Mouse (Mus musculus) monocyte, adult 5-6 weeks (primary cell): ENCODE data around the gene RPS10-NUDT3. TPM values are rescaled to one million over a fixed set of nuclear protein-coding genes. Genes with fewer than 3 reads are reported as not detected.
"Not testable (repeated sequence)": the region's sequence is repeated elsewhere in the genome, so short reads cannot be mapped to it uniquely, and the experiment has no call there.

Experiments used
- ATAC-seq: fragments of 153-309, 156-312 bp; replicated peaks from 2 replicates; pipeline ENCODE4 v1.8.0; 2017; ENCODE audit warnings: mild to moderate bottlenecking; ENCODE audit not compliant: low TSS enrichment, insufficient number of reproducible peaks, severe bottlenecking, poor library complexity, low FRiP score
- total RNA-seq: library from RNA; stranded (forward); fragments of 200-1000, 200-491, 200-594 nt; gene quantifications from 3 replicates; pipeline ENCODE4 v1.2.3, GENCODE M21; 2017

Gene RPS10-NUDT3
- total RNA-seq, 1 experiment from 2014 or later: not detected

DNA sequence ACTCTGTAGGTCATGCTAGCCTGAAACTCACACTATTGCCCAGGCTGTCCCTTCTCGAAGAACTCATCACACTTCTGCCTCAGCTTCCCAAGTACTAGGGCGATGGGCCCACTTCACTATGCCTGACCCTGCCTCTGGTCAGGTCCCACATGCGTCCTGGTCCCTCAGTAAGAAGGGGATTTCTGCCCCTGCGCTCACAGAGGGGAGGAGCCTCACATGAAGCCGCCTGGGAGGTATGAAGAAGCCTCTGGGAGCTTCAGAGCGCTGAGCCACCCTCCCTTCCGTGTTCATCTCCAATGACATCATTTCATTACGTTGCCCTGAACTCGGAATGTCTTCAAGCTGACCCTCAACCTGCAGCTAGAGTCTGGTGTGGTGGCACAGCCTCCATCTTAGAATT is 8.7 kb upstream of the RPS10-NUDT3 start:
- no peak for ATAC-seq

DNA sequence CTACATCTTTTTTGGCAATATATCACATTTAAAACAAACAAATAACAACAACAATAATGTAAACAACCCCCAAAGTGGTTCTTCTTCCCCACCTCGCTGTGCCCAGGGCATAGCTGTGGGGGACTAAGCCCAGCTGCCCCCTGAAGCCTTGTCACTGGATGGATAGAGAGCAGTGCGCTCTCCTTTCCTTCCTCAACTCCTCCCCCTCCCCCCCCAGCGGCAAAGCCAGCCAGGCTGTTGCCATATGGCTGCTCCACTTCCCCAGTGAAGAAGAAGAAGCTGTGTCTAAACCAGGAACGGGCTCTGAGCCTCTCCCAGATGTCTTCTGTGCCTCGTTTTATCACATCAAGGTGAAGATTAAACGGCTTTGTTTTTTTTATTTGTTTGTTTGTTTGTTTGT is 8.1 kb upstream of the RPS10-NUDT3 start:
- no peak for ATAC-seq

DNA sequence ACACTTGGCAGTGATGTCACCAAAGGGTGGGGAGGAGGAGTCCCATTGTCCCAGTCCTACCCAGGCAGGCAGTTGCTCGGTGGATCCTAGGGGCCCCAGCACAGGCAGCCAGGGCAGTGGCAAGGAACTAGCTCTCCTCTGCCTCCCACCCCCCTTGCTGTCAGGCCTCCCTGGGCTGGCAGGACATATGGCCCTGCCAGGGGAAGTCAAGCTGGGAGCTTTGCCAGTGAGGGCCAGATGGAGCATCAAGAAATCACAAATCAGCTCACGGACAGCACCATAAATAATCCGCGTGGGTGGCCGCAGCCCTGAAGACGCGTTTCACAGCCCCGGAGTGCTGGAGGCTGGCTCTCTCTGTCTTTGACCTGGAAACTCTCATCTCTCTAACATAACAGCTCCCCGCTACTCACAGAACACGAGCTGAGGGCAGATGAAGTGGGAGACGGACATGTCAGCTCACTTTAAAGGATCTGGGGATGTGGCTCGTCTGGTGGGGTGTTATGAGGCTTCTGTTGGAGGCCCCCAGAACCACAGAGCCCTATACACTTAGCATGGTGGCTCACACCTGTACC is 7.6 kb upstream of the RPS10-NUDT3 start:
- ATAC-seq: no peak

DNA sequence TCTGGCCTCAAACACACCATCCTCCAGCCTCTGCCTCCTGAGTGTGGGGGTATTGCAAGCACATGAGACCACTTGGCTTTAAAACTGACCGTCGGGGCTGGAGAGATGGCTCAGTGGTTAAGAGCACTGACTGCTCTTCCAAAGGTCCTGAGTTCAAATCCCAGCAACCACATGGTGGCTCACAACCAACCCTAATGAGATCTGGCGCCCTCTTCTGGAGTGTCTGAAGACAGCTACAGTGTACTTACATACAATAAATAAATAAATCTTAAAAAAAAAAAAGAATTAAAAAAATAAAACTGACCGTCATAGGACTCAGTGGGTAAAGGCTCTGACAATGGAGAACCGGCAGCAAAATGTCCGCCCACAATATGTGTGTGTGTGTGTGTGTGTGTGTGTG is 4.8 kb upstream of the RPS10-NUDT3 start:
- ATAC-seq: not testable (repeated sequence)

DNA sequence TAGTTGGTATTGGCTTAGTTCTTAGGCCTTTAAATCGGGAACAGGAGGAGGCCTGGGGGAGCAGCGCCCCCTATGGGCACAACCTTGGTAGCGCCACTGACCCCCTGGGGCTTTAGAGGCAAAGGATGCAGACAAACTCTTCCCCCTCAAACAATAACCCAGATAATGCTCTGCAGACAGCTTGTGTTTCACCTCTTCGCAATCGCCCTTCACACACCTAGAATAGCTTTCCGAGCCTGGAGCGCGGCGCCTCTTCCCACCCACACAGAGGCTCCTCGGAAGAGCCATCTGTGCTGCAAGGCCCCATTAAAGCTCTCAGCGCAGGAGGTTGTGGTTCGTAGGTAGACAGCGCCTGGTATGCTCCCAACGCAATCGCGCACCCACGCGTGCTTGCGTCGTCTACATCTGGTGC is 3.9 kb upstream of the RPS10-NUDT3 start:
- ATAC-seq: no peak

DNA sequence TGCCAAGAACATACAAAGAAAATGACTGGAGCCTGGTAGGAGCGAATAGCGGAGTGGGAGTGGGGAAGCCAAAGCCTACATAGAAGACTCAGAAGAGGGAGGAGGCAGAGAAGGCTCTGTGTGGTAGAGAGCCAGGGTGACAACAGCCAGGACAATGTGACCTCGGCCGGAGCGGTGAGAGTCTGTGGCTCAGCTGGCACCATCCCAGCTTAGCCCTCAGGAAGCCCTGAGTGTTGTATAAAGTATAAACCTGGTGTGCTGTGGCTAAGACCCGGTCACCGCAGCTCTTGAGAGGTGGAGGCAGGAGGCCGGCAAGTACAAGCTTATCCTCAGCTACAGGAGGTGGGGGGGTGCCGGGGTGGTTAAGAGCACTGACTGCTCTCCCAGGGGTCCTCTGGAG is 2.3 kb upstream of the RPS10-NUDT3 start:
- no peak for ATAC-seq

DNA sequence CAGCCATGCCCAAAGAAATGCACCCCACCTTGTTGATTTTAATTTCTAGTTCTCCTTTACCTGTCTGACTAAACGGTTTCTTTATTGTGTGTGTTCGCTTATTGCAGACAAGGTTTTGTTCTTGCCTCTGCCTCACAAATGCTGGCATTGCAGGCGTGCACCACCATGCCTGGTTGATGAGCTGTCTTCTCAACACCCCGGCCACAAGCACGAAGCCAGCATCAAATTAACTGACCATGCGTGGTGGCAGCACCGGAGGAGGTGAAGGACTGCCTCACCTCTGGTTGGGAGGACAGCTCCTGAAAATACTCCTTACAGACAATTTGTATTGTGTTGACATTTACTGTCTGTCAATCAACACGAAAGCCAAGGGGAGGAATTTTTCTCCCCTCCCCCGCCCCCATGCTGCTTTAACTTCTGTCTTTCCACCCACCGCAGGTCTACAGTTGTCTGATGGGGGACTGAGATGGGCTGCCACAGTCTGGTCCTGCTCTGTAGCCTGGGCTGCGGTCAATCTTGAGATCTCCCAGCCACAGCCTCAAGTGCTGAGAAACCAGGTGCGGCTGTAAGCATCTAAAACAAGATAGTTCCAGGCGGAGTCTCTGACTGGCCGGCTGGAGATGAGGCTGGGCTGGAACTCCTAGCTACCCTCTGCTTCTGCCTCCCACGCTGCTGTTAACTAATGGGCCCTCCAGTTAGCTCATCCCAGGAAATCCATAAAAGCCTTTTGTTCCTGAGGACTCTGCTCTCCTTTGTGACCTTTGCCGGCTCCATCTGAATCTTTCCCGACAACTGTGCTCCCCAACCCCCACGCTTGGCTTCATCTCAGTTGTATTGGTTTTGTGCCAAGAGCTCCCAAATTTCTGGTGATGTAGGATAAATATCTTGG is 1.4 kb upstream of the RPS10-NUDT3 start, which contains the start of gene Rps10:
Rps10 (minus strand) TSS at position 538 of the 889 bp plus-strand sequence.
- ATAC-seq: no peak

DNA sequence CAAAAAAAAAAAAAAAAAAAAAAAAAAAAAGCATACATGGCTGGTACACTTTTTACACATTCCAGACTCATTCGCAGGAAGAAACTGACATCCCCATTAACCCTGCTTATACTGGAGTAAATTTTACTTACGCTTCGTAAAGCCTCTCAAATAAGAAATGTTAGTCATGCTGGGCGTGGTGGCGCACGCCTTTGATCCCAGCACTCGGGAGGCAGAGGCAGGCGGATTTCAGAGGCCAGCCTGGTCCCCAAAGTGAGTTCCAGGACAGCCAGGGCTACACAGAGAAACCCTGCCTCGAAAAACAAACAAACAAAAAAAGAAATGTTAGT is 517 bp upstream of the RPS10-NUDT3 start:
- ATAC-seq: not testable (repeated sequence)

DNA sequence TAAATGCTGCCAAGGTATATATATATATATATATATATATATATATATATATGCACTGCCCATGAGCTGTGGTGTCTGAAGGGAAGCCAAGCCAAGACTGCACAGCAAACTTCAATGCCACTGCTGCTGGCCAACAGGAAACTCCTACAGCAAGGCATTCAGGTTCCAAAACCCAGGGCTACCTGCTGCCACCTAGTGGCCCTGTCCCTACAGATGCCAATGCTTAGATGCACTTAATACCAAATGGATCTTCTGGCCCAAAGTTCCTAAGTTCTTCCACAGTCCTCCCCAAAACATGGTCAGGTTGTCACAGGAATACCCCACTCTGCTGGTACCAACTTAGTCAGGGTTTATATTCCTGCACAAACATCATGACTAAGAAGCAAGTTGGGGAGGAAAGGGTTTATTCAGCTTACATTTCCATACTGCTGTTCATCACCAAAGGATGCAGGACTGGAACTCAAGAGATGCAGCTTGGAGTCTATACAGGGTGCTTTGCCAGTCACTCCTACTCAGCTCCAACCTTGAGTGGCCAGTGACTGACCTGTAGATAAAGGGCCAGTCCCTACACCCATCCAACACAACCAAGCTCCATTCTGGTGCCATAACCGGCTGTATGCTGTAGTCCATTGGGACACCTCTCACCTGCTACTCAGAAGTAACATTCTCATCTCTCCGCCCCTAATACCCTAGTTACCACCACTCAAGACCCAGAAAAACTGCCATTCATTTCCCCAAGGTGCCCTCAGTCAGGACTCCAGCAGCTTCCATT is 5.6 kb downstream of the RPS10-NUDT3 start:
- ATAC-seq: peak; percentile 77

DNA sequence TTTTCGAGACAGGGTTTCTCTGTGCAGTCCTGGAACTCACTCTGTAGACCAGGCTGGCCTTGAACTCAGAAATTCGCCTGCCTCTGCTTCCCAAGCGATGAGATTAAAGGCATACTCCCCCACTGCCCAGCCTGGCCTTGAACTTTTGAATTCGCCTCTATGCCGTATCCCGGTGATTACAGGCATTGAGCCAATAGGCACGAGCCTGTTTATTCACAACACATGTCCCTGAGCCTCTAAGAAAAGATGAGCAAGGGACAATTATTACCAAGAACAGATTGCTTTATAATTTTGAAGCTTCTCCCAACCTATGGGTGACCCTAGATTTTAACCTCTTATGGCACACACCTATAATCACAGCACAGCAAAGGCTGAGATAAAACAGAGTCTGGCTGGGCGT is 6.6 kb downstream of the RPS10-NUDT3 start:
- no peak for ATAC-seq

DNA sequence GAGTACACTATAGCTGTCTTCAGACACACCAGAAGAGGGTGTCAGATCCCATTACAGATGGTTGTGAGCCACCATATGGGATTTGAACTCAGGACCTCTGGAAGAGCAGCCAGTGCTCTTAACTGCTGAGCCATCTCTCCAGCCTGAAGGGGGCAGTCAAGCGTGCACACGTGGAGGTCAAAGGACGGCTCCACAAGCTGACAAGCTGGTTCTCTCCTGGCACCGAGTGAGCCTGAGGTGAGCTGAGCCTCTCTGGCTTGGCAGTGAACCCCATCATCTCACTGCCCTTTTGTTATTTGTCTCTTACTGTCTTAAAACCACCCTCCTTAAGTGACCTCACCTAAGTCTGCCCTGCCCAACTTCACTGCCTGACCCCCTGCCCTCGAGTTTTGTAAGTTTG is 7.6 kb downstream of the RPS10-NUDT3 start:
- ATAC-seq: no peak

DNA sequence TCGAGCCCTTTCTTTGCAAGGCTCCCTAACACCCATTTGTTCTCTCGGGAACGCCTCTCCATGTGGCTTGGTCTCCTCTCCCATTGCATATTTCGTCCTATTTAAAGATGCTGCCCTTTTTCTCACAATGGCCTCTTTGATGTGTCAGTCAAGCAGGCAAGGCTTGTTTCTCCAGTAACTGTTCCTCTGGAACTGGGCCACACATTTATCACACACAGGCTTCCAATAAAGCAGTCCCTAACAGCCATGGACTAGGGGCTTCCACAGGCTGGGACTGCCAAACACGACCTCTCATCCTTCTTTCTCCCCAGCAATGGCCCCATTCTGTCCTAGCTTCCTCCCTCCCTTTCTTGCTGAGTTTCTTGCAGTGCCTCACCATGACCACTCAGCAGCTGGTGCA is 8.3 kb downstream of the RPS10-NUDT3 start:
- no peak for ATAC-seq

DNA sequence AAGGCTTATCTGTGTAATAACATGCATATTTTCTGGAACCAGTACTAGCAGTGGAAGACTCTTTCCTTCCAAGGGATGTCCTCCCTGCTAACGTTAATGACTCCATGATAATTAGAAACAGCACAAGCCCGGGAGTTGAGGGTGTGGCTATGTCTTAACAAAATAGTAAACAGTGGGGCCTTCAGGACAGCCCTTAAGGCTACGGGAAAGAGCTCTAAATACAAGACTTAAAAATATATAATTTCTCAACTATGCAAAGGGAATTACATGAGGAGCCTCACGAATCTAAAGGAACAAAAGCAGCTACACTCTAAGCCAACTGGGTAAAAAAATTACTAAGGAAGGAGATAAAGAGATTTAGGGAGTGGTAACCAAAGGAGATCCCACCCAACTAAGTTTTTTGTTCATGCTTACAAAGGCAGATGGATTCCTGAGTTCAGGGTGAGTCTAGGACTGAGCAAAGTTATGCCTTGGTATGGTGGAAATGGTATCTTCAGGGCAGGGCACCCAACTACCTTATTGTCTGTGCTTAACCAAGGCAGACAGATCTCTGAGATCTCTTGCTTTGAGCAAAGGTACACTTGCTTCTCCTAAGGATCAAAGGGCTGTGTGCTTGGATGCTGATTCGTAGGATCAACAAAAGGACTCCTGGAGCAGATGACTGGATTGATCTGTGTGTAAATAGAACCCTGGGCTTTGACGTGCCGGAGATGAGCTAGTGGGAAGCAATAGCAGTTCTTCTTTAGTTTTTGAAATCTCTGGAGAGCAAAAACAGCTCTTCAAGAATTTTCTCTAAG is 9.4 kb downstream of the RPS10-NUDT3 start:
- no peak for ATAC-seq

DNA sequence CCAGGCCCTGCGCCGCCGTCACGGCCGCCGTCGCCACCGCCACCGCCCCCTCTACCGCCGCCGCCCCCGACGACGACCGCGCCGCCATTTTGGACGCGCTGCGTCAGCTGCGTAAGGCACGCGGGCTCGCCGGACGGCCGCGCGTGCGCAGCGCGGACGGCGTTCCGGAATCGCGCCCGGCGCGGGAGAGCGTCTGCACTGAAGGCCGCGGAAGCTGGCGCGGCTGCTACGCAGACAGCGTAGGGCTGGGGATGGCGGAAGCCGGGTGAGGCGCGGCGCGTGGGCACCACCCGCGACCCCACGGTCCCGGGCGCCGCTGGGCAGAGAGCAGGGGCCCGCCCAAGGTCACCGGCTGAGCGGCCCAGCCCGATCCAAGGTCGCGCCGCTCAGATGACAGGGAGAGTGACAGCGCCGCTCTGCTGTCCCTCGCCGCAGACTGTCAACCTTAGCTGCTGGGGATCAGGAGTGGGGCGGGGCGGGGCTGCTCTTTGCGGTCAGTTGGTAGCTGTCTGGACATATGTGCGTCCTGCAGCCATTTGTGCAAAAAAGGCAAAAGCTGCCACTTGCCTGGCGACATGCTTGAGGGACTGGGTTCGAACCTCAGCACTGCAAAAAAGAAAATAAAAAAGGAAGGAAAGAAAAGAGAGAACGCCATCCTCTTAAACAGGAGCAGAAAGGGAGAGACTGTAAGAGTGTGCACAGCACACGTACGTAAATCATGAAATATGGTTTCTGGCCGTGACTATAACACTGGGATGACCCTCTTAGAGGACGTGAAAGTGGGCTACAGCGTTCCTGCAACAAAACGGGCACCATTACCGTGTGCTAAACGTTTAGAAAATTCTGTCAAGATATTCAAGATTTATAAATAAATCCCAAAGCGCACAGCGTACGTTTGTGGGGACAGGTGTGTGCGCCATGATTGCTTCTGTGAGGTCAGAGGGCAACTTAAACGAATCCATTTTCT is 11.4 kb downstream of the RPS10-NUDT3 start, which contains the start of gene Nudt3:
Nudt3 (minus strand) TSS at position 136 of the 967 bp plus-strand sequence.
- ATAC-seq: peak; percentile 77

DNA sequence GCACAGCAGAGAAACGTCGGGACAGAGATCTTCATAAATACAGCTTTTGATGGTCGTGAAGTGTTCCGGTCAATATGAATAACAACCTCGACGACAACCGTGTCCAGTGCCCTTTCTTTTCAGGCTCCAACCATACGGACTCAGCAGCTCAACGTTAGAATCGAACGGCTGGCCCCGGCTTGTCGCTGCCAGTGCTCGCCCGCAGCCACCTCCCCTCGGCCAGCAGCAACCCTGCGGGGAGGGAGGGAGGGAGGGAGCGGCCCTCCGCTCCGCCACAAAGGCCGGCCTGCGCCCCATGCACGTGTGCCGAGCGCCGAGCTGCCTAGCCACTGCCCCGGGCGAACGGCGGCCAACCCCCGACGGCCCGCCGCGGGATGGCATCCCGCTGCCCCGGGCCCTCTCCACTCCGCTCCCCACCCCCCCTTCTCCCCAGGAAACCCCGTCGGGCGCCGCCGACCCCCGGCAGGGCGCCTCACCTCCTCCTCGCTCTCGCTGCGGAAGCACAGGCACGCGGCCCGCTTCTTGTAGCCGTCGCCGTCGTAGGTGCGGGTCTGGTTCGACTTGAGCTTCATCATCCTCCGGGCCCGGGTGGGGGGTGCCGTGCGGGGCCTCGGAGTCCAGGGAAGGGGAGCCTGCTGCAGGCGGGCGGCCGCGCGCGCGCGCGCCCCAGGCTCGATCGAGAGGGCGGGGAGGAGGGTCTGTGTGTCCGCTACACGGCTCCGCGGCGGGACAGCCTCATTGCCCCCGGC is 12.2 kb downstream of the RPS10-NUDT3 start:
- 0 out of 2 replicates have a peak, but pooled peaks have one; percentile 16 for ATAC-seq

DNA sequence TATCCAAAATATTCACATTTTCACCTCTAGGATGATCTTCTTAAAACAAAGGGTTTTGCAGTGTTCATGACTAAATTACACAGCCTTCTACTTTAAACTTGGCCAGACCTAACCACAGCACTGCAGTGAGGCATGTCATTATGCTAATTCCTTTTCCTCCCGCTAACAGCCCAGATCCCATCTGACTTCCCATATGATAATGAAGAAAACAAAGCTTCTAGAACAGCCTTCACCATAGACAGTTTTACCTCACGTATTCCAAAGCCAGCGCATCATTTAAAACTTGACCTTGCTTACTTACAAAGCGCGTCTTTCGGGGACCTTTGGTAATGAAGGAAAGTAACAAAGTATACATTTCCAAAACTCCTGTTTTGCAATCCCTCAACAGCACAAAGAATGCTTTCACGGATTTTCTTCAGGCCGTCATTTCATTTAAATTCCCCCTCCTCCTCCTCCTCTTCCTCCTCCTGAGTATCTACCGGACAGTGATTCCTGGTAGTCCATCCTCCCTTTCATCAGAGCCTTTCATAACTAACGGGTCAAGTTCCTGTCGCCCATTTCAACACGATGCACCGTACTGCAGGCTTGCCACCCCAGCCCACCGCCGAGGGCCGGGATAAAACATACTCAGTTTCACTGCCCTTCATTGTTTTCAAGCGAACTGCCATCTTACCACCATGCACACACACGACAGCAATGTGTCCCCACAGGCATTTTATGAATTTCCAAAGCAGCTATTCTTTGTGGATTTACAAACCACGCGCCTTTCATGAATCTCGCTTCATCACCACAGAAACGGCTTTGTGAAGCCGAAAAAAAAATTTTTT is 13.1 kb downstream of the RPS10-NUDT3 start:
- ATAC-seq: no peak
